Mouse (Mus musculus) midbrain, embryonic 11.5 days (tissue): ENCODE measurements at regions not wholly inside any gene's neighbourhood (a gene's known extent, or its start where the extent isn't known, plus 50 kb on each side); places are given as distances from the start of the nearest gene placed in this dataset.

Source experiments
- ATAC-seq: fragments of 200-750 bp; cut with Nextera tagmentation; 2 replicates; pipeline ENCODE4 v1.8.0; 2017; ENCODE audit warnings: moderate TSS enrichment, moderate library complexity; ENCODE audit not compliant: low FRiP score
- DNase-seq: peaks from one replicate; pipeline ENCODE4 v3.0.0; 2015; ENCODE audit warnings: low spot score; ENCODE audit errors: missing footprints
- H3K27ac ChIP-seq: fragments of 300-500 bp; sonication (generic); 2 replicates; pipeline ENCODE4 v1.5.1; 2014; ENCODE audit warnings: low read depth, low read length
- H3K27me3 ChIP-seq: fragments of 300-500 bp; sonication (generic); 2 replicates; pipeline ENCODE4 v1.6.1; 2014; ENCODE audit warnings: mild to moderate bottlenecking, low read length, moderate library complexity, mixed read lengths; ENCODE audit not compliant: control insufficient read depth, insufficient read depth
- H3K36me3 ChIP-seq: fragments of 300-500 bp; sonication (generic); 2 replicates; pipeline ENCODE4 v1.6.1; 2014; ENCODE audit warnings: mild to moderate bottlenecking, low read length, moderate library complexity, mixed read lengths; ENCODE audit not compliant: control insufficient read depth, insufficient read depth
- H3K4me1 ChIP-seq: fragments of 300-500 bp; sonication (generic); 2 replicates; pipeline ENCODE4 v1.6.1; 2014; ENCODE audit warnings: low read length; ENCODE audit not compliant: control insufficient read depth, insufficient read depth
- H3K4me2 ChIP-seq: fragments of 300-500 bp; sonication (generic); 2 replicates; pipeline ENCODE4 v1.6.1; 2014; ENCODE audit warnings: mild to moderate bottlenecking, moderate library complexity
- H3K4me3 ChIP-seq: fragments of 300-500 bp; sonication (generic); 2 replicates; pipeline ENCODE4 v1.5.1; 2014; ENCODE audit warnings: low read depth, low read length
- H3K9ac ChIP-seq: fragments of 300-500 bp; sonication (generic); 2 replicates; pipeline ENCODE4 v1.6.1; 2014; ENCODE audit warnings: low read length
- H3K9me3 ChIP-seq: fragments of 300-500 bp; sonication (generic); 2 replicates; pipeline ENCODE4 v1.6.1; 2016; ENCODE audit warnings: low read length; ENCODE audit not compliant: control insufficient read depth
- WGBS: fragments of 180-500 bp; shearing (Covaris S2); extraction: QIAGEN DNeasy Blood & Tissue Kit; methylation state at CpG from one replicate; pipeline ENCODE4 v1.1.7; 2014; 5-methylcytosine and 5-hydroxymethylcytosine counted together

DNA sequence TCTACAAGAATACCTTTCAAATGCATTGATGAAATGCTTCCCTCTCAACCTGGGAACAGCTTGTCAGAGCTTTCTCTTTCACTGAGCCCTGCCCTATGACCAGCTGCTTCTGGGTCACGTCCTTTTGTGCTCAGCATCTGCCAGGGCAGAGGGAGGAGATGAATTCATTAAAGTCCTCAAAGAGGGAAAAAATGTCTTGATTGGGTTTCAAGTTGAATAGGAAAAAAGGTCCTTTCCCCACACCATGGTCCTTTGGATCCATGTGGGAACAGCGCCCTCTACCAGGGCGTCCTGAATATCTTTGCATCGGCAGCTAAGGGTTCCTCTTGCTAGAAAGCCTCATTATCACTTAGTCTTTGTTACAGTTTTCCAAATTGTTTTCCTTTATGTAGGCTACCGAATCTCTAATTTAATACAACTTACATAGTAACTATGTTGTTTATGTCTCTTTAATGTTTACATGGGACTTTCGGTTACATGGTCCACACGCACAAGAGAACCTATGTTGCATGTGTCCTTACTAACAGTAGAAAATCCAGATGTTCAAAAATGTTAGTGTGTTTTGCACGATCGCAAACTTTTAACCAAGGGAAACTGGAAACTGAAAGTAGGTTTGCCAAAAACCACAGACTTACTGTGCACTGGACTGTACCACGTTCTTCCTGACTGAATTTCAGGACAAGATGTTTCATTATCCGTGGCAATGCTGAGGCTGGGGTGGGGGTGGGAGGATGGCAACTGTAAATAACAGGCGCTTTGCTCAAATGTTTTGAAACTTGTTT, 222.6 kb downstream of the Hace1 start:
- peak; percentile 97 for DNase-seq
- Histone ChIP-seq H3K36me3 (no peaks in the 10 kb centered on the region), H3K27ac (no peak overlapping the region), H3K27me3 (no peaks in the 10 kb centered on the region), H3K9ac (no peak overlapping the region), H3K9me3 (no peaks in the 10 kb centered on the region), H3K4me3 (no peak overlapping the region), H3K4me1 (peaks cover 3% of the 10 kb centered on the region; the same call in 1 of the 2 replicates), H3K4me2 (no peak overlapping the region)
- WGBS = 48% methylated on average over 12 of the region's 12 CpGs
- peak; percentile 87 for ATAC-seq

DNA sequence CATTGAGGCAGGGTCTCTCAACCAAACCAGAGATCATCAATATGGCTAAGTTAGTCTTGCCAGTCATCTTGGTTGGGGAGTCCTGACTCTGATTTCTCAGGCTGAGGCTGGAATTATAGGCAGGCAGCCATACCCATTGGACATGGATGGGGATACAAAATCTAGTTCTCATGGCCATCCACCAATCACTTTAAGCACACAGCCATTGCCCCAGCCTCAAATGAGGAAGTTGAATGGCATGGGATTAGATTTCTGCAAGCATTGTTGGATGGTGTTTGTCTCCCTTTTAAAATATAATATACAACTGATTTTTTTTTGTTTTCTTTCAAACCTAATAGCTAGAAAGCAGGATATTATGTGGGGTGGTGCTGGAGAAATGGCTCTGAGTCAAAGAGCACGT, 223.8 kb downstream of the Hace1 start:
- DNase-seq = no peak
- Histone ChIP-seq H3K4me2 (no peak overlapping the region), H3K4me1 (peaks cover 3% of the 10 kb centered on the region; the same call in 1 of the 2 replicates), H3K27ac (no peak overlapping the region), H3K9me3 (no peaks in the 10 kb centered on the region), H3K9ac (no peak overlapping the region), H3K27me3 (no peaks in the 10 kb centered on the region), H3K4me3 (no peak overlapping the region), H3K36me3 (no peaks in the 10 kb centered on the region)
- 81% methylated on average over 1 of the region's 1 CpGs for WGBS
- ATAC-seq = no peak

DNA sequence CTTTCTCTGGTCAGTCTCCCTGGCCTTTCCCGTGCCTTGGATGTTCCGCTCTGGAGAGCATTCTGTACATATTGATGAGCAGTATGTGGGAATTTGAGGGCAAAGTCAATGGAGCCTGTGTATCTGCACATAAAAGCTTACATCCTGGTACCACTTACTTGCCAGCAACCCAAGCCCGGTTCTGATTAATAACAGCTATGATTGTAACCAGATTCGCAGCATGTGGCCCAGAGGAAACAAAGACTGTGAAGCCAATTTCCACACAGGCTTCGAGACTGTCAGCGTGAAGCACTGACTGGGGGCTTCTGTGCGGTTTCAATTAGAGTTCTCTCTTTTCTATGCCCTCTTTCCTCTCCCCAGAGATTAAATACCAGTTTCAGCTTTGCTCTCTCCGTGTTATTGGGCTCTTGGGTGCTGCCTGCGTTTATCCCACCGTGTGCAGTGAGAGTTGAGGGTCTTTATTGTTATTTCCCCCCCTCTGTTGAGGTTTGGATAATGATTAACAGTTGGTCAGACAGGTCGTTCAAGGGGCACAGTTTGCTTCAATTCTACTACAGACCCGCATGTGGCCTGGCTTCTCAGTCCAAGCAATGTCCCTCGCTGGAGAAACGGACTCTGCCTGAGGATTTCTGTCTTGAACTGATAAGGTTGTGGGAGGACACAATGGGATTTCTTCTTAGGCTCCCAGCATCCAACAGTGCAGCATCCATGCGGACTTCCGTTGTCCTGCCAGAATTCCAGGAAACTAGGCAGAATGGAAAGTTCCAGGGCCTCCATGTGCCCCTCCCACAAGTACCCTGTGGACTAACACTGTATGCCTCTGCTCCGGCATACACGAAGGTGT, 229.6 kb downstream of the Hace1 start:
- Histone ChIP-seq H3K4me2 (no peak overlapping the region), H3K9ac (peak overlapping the region; percentile 27; the same call in 1 of the 2 replicates), H3K27ac (no peak overlapping the region), H3K36me3 (no peaks in the 10 kb centered on the region), H3K9me3 (no peaks in the 10 kb centered on the region), H3K4me1 (peaks cover 9% of the 10 kb centered on the region), H3K27me3 (no peaks in the 10 kb centered on the region), H3K4me3 (no peak overlapping the region)
- WGBS = 59% methylated on average over 18 of the region's 18 CpGs
- DNase-seq = no peak
- 0 out of 2 replicates have a peak, but pooled peaks have one; percentile 27 for ATAC-seq

DNA sequence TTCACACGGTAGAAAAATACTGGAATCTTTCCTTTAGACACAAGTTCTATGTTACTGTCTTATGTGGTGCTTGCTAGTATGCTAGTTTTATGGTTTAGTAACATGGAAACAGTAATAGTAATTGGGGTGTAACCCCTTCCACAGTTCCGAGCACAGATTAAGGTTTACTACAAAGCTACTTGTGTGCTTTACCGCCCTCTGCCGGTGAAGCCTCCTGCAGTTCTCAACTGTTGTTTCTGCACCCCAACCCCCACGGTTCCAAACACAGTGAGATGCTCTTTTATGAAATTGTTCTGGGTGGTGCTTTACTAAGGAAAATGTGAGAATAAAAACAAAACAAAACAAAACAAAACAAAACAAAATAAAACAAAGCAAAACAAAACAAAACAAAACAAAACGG, 234.3 kb downstream of the Hace1 start:
- no peak overlapping the region for H3K4me3 ChIP-seq
- no peaks in the 10 kb centered on the region for H3K27me3 ChIP-seq
- no peak for ATAC-seq
- 57% methylated on average over 6 of the region's 6 CpGs for WGBS
- no peaks in the 10 kb centered on the region for H3K36me3 ChIP-seq
- H3K27ac ChIP-seq = no peak overlapping the region
- H3K4me2 ChIP-seq = no peak overlapping the region
- DNase-seq = peak; percentile 69
- H3K9ac ChIP-seq = no peak overlapping the region
- H3K9me3 ChIP-seq = no peaks in the 10 kb centered on the region
- peaks cover 6% of the 10 kb centered on the region for H3K4me1 ChIP-seq

DNA sequence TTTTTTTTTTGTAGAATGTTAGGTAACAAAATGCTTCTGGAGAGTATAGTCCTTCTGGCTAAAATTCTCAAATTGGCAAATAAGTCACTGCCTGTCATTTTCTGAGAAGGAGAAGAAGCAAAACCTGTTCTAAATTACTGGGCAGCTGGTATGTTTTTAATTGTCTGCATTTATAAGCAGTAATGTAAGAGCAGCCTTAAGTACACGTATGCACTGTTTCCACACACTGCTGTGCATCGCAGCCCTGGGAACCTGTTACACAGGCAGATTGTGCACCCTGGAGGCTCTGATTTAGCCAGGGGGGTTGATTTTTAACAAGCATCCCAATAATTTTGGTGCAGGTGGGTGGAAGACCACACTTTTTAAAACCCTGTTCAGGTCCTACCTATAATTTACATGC, 236.2 kb downstream of the Hace1 start:
- Histone ChIP-seq H3K27ac (no peak overlapping the region), H3K9ac (no peak overlapping the region), H3K4me2 (no peak overlapping the region), H3K4me3 (no peak overlapping the region), H3K9me3 (no peaks in the 10 kb centered on the region), H3K36me3 (no peaks in the 10 kb centered on the region), H3K4me1 (no peaks in the 10 kb centered on the region), H3K27me3 (no peaks in the 10 kb centered on the region)
- ATAC-seq = no peak
- peak; percentile 53 for DNase-seq
- 84% methylated on average over 2 of the region's 2 CpGs for WGBS

DNA sequence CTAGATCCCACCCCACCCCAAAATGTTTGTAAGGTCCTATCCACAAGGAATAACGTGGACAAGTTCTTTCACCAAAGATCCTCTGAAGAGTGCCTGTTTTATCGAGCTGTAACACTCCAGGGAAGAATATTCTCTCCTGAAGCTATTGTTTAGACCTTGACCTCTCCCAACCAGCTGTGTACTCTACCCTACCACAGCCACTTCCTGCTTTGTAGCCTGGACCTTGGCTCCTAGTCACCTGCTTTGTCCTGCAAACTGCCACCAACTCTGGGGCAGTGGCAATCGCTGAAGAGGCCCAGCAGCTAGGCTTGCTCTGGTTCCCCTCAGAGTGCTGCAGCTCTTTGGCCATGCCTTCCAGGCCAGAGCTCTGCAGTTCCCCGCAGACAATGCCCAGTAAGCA, 239.1 kb downstream of the Hace1 start:
- Histone ChIP-seq H3K27ac (no peak overlapping the region), H3K9me3 (no peaks in the 10 kb centered on the region), H3K27me3 (no peaks in the 10 kb centered on the region), H3K4me3 (no peak overlapping the region), H3K4me2 (no peak overlapping the region), H3K4me1 (no peaks in the 10 kb centered on the region), H3K9ac (no peak overlapping the region), H3K36me3 (no peaks in the 10 kb centered on the region)
- peak; percentile 79 for DNase-seq
- 90% methylated on average over 4 of the region's 4 CpGs for WGBS
- ATAC-seq = no peak

DNA sequence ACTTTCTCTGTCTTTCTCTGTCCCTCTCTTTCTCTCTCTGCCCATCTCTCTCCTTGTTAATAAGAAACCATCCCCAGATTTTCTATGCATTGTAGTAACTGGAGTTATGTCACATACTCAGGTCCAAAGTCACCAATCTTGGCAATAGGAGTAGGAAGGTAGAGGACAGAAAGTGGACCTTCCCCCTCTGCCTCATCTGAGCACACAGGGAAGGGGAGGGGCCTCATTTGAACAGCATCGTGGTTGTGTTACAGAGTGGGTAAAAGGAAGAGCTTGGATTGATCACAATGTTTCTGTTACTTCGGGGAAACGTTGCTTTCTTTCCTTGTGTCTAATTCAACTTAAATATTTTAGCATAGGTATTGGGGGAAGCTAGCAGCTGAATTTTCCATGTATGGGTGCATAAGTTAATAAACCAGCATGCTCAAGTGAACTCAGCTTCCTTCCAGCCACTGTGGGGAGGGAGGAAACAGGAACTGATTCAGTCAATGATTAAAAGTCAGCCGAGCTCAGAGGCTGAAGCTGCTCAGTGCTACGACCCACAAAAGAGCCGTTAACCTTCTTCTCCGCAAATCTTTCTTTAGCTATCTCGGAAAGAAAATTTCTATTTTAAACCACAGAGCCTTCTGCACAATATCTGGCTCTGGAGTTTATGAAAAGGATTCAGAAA, 243.5 kb downstream of the Hace1 start:
- peak; percentile 39 for DNase-seq
- Histone ChIP-seq H3K4me3 (no peak overlapping the region), H3K36me3 (no peaks in the 10 kb centered on the region), H3K27ac (no peak overlapping the region), H3K4me2 (no peak overlapping the region), H3K4me1 (no peaks in the 10 kb centered on the region), H3K9ac (no peak overlapping the region), H3K27me3 (no peaks in the 10 kb centered on the region), H3K9me3 (no peaks in the 10 kb centered on the region)
- no peak for ATAC-seq
- WGBS = 78% methylated on average over 8 of the region's 8 CpGs

DNA sequence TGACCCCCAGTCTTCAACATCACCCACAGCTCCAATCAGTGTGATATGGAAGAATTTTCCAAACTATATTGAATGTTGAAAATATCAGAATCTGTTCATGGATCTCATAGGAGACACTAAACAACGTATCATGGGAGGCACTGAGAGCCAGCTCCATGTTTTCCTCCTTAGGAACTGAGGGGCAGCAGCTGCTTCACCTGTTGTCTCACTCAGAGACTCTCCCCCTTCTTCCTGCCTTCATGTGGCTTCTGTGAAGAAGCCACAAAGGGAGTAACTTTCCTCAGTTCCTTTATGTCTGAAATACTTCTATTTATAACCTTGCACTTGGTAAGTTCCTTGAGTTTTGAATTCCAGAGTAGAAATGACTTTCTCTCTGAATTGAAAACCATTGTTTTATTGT, 244.6 kb downstream of the Hace1 start:
- Histone ChIP-seq H3K27ac (no peak overlapping the region), H3K4me3 (no peak overlapping the region), H3K27me3 (no peaks in the 10 kb centered on the region), H3K9ac (no peak overlapping the region), H3K36me3 (no peaks in the 10 kb centered on the region), H3K9me3 (no peaks in the 10 kb centered on the region), H3K4me2 (no peak overlapping the region), H3K4me1 (no peaks in the 10 kb centered on the region)
- DNase-seq = no peak
- WGBS = 92% methylated on average over 1 of the region's 1 CpGs
- ATAC-seq = no peak

DNA sequence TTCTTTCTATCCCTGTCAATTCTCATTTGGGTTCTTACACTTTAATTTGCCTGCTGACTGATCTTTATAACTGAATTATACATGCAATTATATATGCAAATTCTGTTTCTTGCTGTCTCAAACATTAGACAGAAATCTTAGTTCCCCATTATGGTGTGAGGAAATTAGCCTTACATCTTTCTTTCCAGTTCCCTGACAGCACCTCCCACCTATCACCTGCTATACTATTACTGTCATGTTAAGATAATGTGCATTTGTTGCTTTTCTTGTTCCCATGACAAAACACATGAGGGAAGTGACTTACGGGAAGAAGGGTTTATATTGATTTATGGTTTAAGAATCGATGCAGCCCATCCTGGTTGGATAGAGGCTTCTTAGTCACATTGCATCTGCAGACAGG, 246.0 kb downstream of the Hace1 start:
- no peaks in the 10 kb centered on the region for H3K9me3 ChIP-seq
- no peak overlapping the region for H3K9ac ChIP-seq
- no peak overlapping the region for H3K4me3 ChIP-seq
- no peaks in the 10 kb centered on the region for H3K36me3 ChIP-seq
- no peak overlapping the region for H3K4me2 ChIP-seq
- no peaks in the 10 kb centered on the region for H3K4me1 ChIP-seq
- DNase-seq (peak; percentile 75), ATAC-seq (no peak)
- WGBS = 76% methylated on average over 2 of the region's 2 CpGs
- H3K27me3 ChIP-seq = no peaks in the 10 kb centered on the region
- H3K27ac ChIP-seq = no peak overlapping the region
